Mouse (Mus musculus) limb, embryonic 15.5 days (tissue): ENCODE data around the gene Tnfrsf9. TPM values are rescaled to one million over a fixed set of nuclear protein-coding genes. Genes with fewer than 3 reads are reported as not detected.

ENCODE experiments used
- ATAC-seq: fragments of 200-750 bp; cut with Nextera tagmentation; 2 replicates; pipeline ENCODE4 v1.8.0; 2017; ENCODE audit warnings: low read depth, moderate TSS enrichment; ENCODE audit not compliant: insufficient number of reproducible peaks, low FRiP score, low TSS enrichment
- H3K27ac ChIP-seq: fragments of 300-500 bp; sonication (generic); 2 replicates; pipeline ENCODE4 v1.5.1; 2015; ENCODE audit warnings: moderate library complexity, mild to moderate bottlenecking, inconsistent platforms
- H3K27me3 ChIP-seq: fragments of 300-500 bp; sonication (generic); 2 replicates; pipeline ENCODE4 v1.6.1; 2015; ENCODE audit warnings: inconsistent platforms
- H3K36me3 ChIP-seq: fragments of 300-500 bp; sonication (generic); 2 replicates; pipeline ENCODE4 v1.6.1; 2015; ENCODE audit warnings: inconsistent platforms
- H3K4me1 ChIP-seq: fragments of 300-500 bp; sonication (generic); 2 replicates; pipeline ENCODE4 v1.6.1; 2015; ENCODE audit warnings: inconsistent platforms
- H3K4me2 ChIP-seq: fragments of 300-500 bp; sonication (generic); 2 replicates; pipeline ENCODE4 v1.6.1; 2015; ENCODE audit warnings: mild to moderate bottlenecking, inconsistent platforms
- H3K4me3 ChIP-seq: fragments of 300-500 bp; sonication (generic); 2 replicates; pipeline ENCODE4 v1.5.1; 2015; ENCODE audit warnings: mild to moderate bottlenecking, inconsistent platforms
- H3K9ac ChIP-seq: fragments of 300-500 bp; sonication (generic); 2 replicates; pipeline ENCODE4 v1.6.1; 2015; ENCODE audit warnings: inconsistent platforms
- H3K9me3 ChIP-seq: fragments of 300-500 bp; sonication (generic); 2 replicates; pipeline ENCODE4 v1.6.1; 2016; ENCODE audit warnings: inconsistent platforms
- WGBS: fragments of 180-500 bp; shearing (Covaris S2); methylation state at CpG from one replicate; pipeline ENCODE4 v1.1.7; 2015; 5-methylcytosine and 5-hydroxymethylcytosine counted together
- polyA plus RNA-seq: library from polyadenylated mRNA; unstranded; fragments of >200 nt; fragmentation: Nextera tagmentation; extraction: Ambion mirVana; gene quantifications from 2 replicates; pipeline ENCODE4 v1.2.1, GENCODE M21; 2015

Tnfrsf9 gene
- polyA plus RNA-seq, 1 experiment from 2014 or later: 0.83 TPM

DNA sequence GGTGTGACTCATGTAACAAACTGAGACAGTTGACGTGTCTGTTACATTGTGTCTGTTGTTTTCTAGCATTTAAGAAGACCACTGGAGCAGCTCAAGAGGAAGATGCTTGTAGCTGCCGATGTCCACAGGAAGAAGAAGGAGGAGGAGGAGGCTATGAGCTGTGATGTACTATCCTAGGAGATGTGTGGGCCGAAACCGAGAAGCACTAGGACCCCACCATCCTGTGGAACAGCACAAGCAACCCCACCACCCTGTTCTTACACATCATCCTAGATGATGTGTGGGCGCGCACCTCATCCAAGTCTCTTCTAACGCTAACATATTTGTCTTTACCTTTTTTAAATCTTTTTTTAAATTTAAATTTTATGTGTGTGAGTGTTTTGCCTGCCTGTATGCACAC is 30.3 kb downstream of the Tnfrsf9 start:
- no peaks in the 10 kb centered on the region for H3K4me1 ChIP-seq
- no peak overlapping the region for H3K27ac ChIP-seq
- no peaks in the 10 kb centered on the region for H3K9me3 ChIP-seq
- no peak overlapping the region for H3K9ac ChIP-seq
- no peak for ATAC-seq
- no peaks in the 10 kb centered on the region for H3K36me3 ChIP-seq
- WGBS: 87% methylated on average over 7 of the region's 7 CpGs
- no peaks in the 10 kb centered on the region for H3K27me3 ChIP-seq
- H3K4me3 ChIP-seq: no peak overlapping the region
- no peak overlapping the region for H3K4me2 ChIP-seq

GRCm38 (mm10) chr4:150950972-150951371 is 36.6 kb downstream of the Tnfrsf9 start:
- H3K27ac ChIP-seq: no peak overlapping the region

GRCm38 (mm10) chr4:150956369-150957105 is 42.2 kb downstream of the Tnfrsf9 start:
- Histone ChIP-seq H3K4me1 (no peaks in the 10 kb centered on the region), H3K36me3 (no peaks in the 10 kb centered on the region), H3K4me2 (no peak overlapping the region), H3K27me3 (no peaks in the 10 kb centered on the region), H3K27ac (no peak overlapping the region), H3K9me3 (no peaks in the 10 kb centered on the region), H3K4me3 (no peak overlapping the region), H3K9ac (no peak overlapping the region)
- peak; percentile 60; the same call in 1 of the 2 replicates for ATAC-seq
- 64% methylated on average over 13 of the region's 13 CpGs for WGBS

More at GRCm38 (mm10) chr4:150950972-150951371, 36.6 kb downstream of the Tnfrsf9 start:
- no peaks in the 10 kb centered on the region for H3K4me1 ChIP-seq
- no peak for ATAC-seq
- no peak overlapping the region for H3K4me3 ChIP-seq
- 82% methylated on average over 10 of the region's 10 CpGs for WGBS
- H3K4me2 ChIP-seq: no peak overlapping the region
- no peaks in the 10 kb centered on the region for H3K27me3 ChIP-seq
- H3K36me3 ChIP-seq: no peaks in the 10 kb centered on the region
- H3K9ac ChIP-seq: no peak overlapping the region
- no peaks in the 10 kb centered on the region for H3K9me3 ChIP-seq

GRCm38 (mm10) chr4:150957106-150957458 is 42.7 kb downstream of the Tnfrsf9 start:
- 48% methylated on average over 1 of the region's 1 CpGs for WGBS
- Histone ChIP-seq H3K27me3 (no peaks in the 10 kb centered on the region), H3K9ac (no peak overlapping the region), H3K27ac (no peak overlapping the region), H3K4me3 (no peak overlapping the region), H3K4me1 (no peaks in the 10 kb centered on the region), H3K36me3 (no peaks in the 10 kb centered on the region), H3K9me3 (no peaks in the 10 kb centered on the region), H3K4me2 (no peak overlapping the region)
- no peak for ATAC-seq

- Histone ChIP-seq H3K9me3 (no peaks in the 10 kb centered on the region), H3K27me3 (no peaks in the 10 kb centered on the region), H3K4me1 (no peaks in the 10 kb centered on the region), H3K9ac (no peak overlapping the region), H3K4me2 (no peak overlapping the region), H3K27ac (no peak overlapping the region), H3K4me3 (no peak overlapping the region), H3K36me3 (no peaks in the 10 kb centered on the region)
- ATAC-seq: no peak
- WGBS: 87% methylated on average over 7 of the region's 7 CpGs
These were observed 44.2 kb downstream of the Tnfrsf9 start for GRCm38 (mm10) chr4:150958536-150958935.

DNA sequence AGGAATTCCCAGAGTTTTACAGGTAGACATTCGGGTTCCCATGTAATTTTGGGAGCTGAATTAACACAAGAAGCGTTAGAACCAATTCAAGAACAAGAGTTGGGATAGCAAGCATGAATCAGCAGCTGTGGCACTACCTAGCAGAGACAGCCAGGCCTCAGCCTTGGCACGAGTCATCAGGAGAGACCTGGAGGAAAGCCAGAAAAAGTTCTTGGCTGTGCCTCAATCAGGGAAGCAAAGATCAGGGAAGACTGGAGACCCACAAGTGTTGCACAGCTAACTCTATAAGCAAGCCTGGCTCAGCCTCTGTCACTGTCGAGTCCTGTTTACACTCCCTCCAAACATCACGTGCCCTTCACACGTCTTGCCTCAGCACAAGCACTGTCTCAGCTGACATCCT is 47.9 kb downstream of the Tnfrsf9 start:
- no peak overlapping the region for H3K4me3 ChIP-seq
- H3K4me2 ChIP-seq: no peak overlapping the region
- no peaks in the 10 kb centered on the region for H3K36me3 ChIP-seq
- H3K27me3 ChIP-seq: no peaks in the 10 kb centered on the region
- peaks cover 4% of the 10 kb centered on the region; the same call in 1 of the 2 replicates for H3K4me1 ChIP-seq
- no peak overlapping the region for H3K9ac ChIP-seq
- H3K27ac ChIP-seq: no peak overlapping the region
- WGBS: 51% methylated on average over 6 of the region's 6 CpGs
- no peak for ATAC-seq
- H3K9me3 ChIP-seq: no peaks in the 10 kb centered on the region

DNA sequence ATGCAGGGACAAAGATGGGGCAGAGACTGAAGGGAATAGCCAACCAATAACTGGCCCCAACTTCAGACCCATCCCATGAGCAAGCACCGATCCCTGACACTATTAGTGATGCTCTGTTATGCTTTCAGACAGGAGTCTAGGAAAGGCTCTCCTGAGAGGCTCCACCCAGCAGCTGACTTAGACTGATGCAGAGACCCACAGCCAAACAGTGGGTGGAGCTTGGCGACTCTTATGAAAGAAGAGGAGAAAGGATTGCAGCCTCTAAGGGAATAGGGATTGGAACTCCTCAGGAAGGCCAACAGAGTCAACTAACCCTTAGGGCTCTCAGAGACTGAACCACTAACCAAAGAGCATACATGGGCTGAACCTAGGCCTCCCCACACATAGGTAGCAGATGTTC is 49.3 kb downstream of the Tnfrsf9 start:
- 71% methylated on average over 2 of the region's 2 CpGs for WGBS
- Histone ChIP-seq H3K9ac (no peak overlapping the region), H3K27me3 (no peaks in the 10 kb centered on the region), H3K4me2 (no peak overlapping the region), H3K4me3 (no peak overlapping the region), H3K9me3 (no peaks in the 10 kb centered on the region), H3K36me3 (no peaks in the 10 kb centered on the region), H3K4me1 (peaks cover 4% of the 10 kb centered on the region; the same call in 1 of the 2 replicates), H3K27ac (no peak overlapping the region)
- no peak for ATAC-seq

- Histone ChIP-seq H3K4me3 (peak overlapping the region; percentile 19), H3K9ac (no peak overlapping the region), H3K27me3 (no peaks in the 10 kb centered on the region), H3K27ac (no peak overlapping the region), H3K4me2 (peak overlapping the region; percentile 40), H3K36me3 (no peaks in the 10 kb centered on the region), H3K9me3 (no peaks in the 10 kb centered on the region), H3K4me1 (peaks cover 4% of the 10 kb centered on the region; the same call in 1 of the 2 replicates)
- 0 out of 2 replicates have a peak, but pooled peaks have one; percentile 46 for ATAC-seq
- WGBS: 10% methylated on average over 25 of the region's 25 CpGs
These were observed 50.5 kb downstream of the Tnfrsf9 start for GRCm38 (mm10) chr4:150964635-150965554.

DNA sequence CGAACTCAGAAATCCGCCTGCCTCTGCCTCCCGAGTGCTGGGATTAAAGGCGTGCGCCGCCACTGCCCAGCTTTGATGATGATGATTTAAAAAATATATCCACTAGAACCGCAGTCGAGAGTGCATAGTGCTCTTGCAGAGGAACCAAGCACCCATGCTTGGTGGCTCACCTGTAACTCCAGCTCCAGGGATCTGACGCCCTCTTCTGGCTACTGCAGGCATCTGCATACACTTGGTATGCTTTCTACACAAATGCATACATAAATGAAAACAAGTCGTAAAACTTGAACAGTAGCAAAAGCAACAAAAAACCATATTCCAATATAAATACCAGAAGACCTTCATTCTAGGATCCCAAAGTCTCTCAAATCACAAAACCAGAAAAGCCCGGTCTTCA is 51.2 kb downstream of the Tnfrsf9 start:
- WGBS: 69% methylated on average over 11 of the region's 11 CpGs

DNA sequence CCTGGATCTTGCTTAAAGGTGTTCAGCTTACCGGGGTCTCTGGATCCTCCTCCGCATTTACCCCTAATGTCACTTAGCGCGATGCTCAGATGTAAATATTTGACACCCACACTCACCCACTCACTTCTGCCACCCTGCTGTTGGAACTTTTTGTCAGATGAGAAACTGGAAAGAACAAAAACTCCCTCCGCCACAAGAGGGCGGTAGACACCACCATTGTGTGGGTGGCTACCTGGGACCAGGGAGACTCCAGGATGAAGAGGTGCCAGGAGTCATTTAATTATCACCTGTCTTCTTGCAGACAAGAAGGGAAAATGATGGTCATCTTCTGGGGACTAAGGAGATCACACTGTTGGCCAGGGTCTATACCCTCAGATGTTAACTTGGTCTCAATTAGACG is 52.2 kb downstream of the Tnfrsf9 start:
- H3K27ac ChIP-seq: no peak overlapping the region
- no peak for ATAC-seq
- WGBS: 20% methylated on average over 7 of the region's 7 CpGs
- no peaks in the 10 kb centered on the region for H3K9me3 ChIP-seq
- H3K4me2 ChIP-seq: no peak overlapping the region
- H3K4me3 ChIP-seq: no peak overlapping the region
- H3K4me1 ChIP-seq: peaks cover 4% of the 10 kb centered on the region; the same call in 1 of the 2 replicates
- no peaks in the 10 kb centered on the region for H3K27me3 ChIP-seq
- no peak overlapping the region for H3K9ac ChIP-seq
- H3K36me3 ChIP-seq: no peaks in the 10 kb centered on the region

More for the DNA sequence above, 51.2 kb downstream of the Tnfrsf9 start:
- Histone ChIP-seq H3K9ac (no peak overlapping the region), H3K4me1 (peaks cover 4% of the 10 kb centered on the region; the same call in 1 of the 2 replicates), H3K27ac (no peak overlapping the region), H3K4me2 (no peak overlapping the region), H3K36me3 (no peaks in the 10 kb centered on the region), H3K9me3 (no peaks in the 10 kb centered on the region), H3K4me3 (no peak overlapping the region), H3K27me3 (no peaks in the 10 kb centered on the region)
- no peak for ATAC-seq

- Histone ChIP-seq H3K36me3 (no peaks in the 10 kb centered on the region), H3K4me3 (no peak overlapping the region), H3K4me2 (no peak overlapping the region), H3K9me3 (no peaks in the 10 kb centered on the region), H3K27ac (no peak overlapping the region), H3K27me3 (no peaks in the 10 kb centered on the region), H3K9ac (no peak overlapping the region), H3K4me1 (peaks cover 4% of the 10 kb centered on the region; the same call in 1 of the 2 replicates)
- 85% methylated on average over 8 of the region's 8 CpGs for WGBS
- ATAC-seq: no peak
These were observed 54.6 kb downstream of the Tnfrsf9 start for GRCm38 (mm10) chr4:150968956-150969355.

GRCm38 (mm10) chr4:150973264-150973663 is 58.9 kb downstream of the Tnfrsf9 start:
- 80% methylated on average over 8 of the region's 8 CpGs for WGBS
- no peak overlapping the region for H3K4me3 ChIP-seq
- no peak overlapping the region for H3K4me2 ChIP-seq
- H3K27me3 ChIP-seq: no peaks in the 10 kb centered on the region
- no peak overlapping the region for H3K9ac ChIP-seq
- no peaks in the 10 kb centered on the region for H3K4me1 ChIP-seq
- no peak overlapping the region for H3K27ac ChIP-seq
- H3K36me3 ChIP-seq: no peaks in the 10 kb centered on the region
- H3K9me3 ChIP-seq: no peaks in the 10 kb centered on the region
- ATAC-seq: no peak
